Mouse (Mus musculus) heart, embryonic 13.5 days (tissue): ENCODE measurements around the gene Masp1. TPM values are rescaled to one million over a fixed set of nuclear protein-coding genes. Genes with fewer than 3 reads are reported as not detected.

Experiments
- ATAC-seq: fragments of 200-750 bp; cut with Nextera tagmentation; 2 replicates; pipeline ENCODE4 v1.8.0; 2017; ENCODE audit warnings: moderate TSS enrichment; ENCODE audit not compliant: insufficient number of reproducible peaks, low FRiP score, low TSS enrichment; ENCODE audit errors: extremely low read depth
- H3K27ac ChIP-seq: fragments of 300-500 bp; sonication (generic); replicated peaks from 2 replicates; pipeline ENCODE4 v1.5.1; 2015; ENCODE audit warnings: moderate library complexity, mild to moderate bottlenecking, inconsistent platforms
- H3K27me3 ChIP-seq: fragments of 300-500 bp; sonication (generic); replicated peaks from 2 replicates; pipeline ENCODE4 v1.6.1; 2015; ENCODE audit warnings: mild to moderate bottlenecking, inconsistent platforms
- H3K36me3 ChIP-seq: fragments of 300-500 bp; sonication (generic); 2 replicates; pipeline ENCODE4 v1.6.1; 2015; ENCODE audit warnings: mild to moderate bottlenecking, inconsistent platforms
- H3K4me1 ChIP-seq: fragments of 300-500 bp; sonication (generic); 2 replicates; pipeline ENCODE4 v1.6.1; 2015; ENCODE audit warnings: inconsistent platforms
- H3K4me2 ChIP-seq: fragments of 300-500 bp; sonication (generic); 2 replicates; pipeline ENCODE4 v1.6.1; 2015; ENCODE audit warnings: inconsistent platforms, mild to moderate bottlenecking, moderate library complexity
- H3K4me3 ChIP-seq: fragments of 300-500 bp; sonication (generic); 2 replicates; pipeline ENCODE4 v1.5.1; 2015; ENCODE audit warnings: moderate library complexity, mild to moderate bottlenecking, inconsistent platforms
- H3K9ac ChIP-seq: fragments of 300-500 bp; sonication (generic); 2 replicates; pipeline ENCODE4 v1.6.1; 2015; ENCODE audit warnings: inconsistent platforms, mild to moderate bottlenecking, moderate library complexity
- H3K9me3 ChIP-seq: fragments of 300-500 bp; sonication (generic); 2 replicates; pipeline ENCODE4 v1.6.1; 2016; ENCODE audit warnings: inconsistent platforms
- WGBS: fragments of 180-500 bp; shearing (Covaris S2); methylation state at CpG from one replicate; pipeline ENCODE4 v1.1.7; 2015; ENCODE audit warnings: mixed read lengths; 5-methylcytosine and 5-hydroxymethylcytosine counted together
- polyA plus RNA-seq: library from polyadenylated mRNA; unstranded; fragments of >200 nt; fragmentation: Nextera tagmentation; extraction: Ambion mirVana; gene quantifications from 2 replicates; pipeline ENCODE4 v1.2.1, GENCODE M21; 2015

Masp1 gene
- polyA plus RNA-seq, result 10.4 and 13.3 TPM in 2 replicates

DNA sequence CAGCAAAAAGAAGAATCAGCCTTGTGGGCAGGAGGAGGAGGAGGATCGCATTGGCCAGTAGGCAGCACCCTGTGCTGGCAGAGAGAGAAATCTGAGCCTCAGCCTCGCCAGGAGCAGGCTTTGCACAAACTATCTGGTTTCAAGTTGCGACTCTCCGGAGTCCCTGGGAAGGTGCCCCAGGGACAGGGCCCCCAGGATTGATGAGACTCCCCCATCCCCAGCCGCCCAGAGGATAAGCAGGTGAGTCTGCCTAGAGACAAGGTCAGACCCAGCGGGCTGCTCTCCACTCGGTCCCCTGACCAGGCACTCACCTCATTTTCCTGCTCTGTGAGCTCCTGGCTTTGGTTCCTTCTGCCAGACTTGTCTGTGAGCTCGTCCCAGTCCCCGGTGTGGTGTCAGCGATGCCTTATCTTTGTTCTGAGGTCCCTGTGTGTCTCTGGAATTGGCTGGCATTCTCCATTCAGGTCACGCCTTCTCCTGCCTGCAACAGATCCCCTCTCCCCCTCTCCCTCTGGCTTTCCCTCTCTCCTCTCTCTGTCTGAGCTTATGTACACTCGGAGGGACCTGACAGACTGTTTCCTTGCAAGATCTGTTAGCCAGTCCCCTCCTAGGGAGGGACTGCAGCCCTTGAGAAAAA is at the start of gene Masp1, which contains the start of gene Rtp4:
TSS of gene Masp1 (minus strand) at position 581 of the 637 bp plus-strand sequence.
TSS of gene Rtp4 (plus strand) at position 57 of the 637 bp plus-strand sequence.
- H3K4me1 ChIP-seq, result peaks cover 78% of the 10 kb centered on the region
- H3K36me3 ChIP-seq, result no peaks in the 10 kb centered on the region
- H3K9ac ChIP-seq, result peak within 1 kb of the TSS; percentile 78
- H3K9me3 ChIP-seq, result peaks cover 2% of the 10 kb centered on the region; the same call in 1 of the 2 replicates
- WGBS, result 2% methylated on average over 12 of the region's 12 CpGs
- H3K27me3 ChIP-seq, result peaks cover 4% of the 10 kb centered on the region; the same call in 1 of the 2 replicates
- peak within 1 kb of the TSS; percentile 82 for H3K27ac ChIP-seq
- no peak for ATAC-seq
- H3K4me2 ChIP-seq, result peak within 1 kb of the TSS; percentile 77
- H3K4me3 ChIP-seq, result peak within 1 kb of the TSS; percentile 56

GRCm38 (mm10) chr16:23568369-23568958 is 47.8 kb upstream of the Masp1 start:
- ATAC-seq, result no peak
- Histone ChIP-seq H3K4me3 (no peak overlapping the region), H3K27me3 (no peaks in the 10 kb centered on the region), H3K4me2 (no peak overlapping the region), H3K9ac (no peak overlapping the region), H3K9me3 (no peaks in the 10 kb centered on the region), H3K27ac (no peak overlapping the region), H3K36me3 (no peaks in the 10 kb centered on the region), H3K4me1 (no peaks in the 10 kb centered on the region)
- WGBS, result 67% methylated on average over 4 of the region's 4 CpGs

GRCm38 (mm10) chr16:23557669-23558068 is 37.1 kb upstream of the Masp1 start:
- Histone ChIP-seq H3K4me3 (no peak overlapping the region), H3K9me3 (no peaks in the 10 kb centered on the region), H3K27me3 (no peaks in the 10 kb centered on the region), H3K4me1 (no peaks in the 10 kb centered on the region), H3K27ac (no peak overlapping the region), H3K36me3 (no peaks in the 10 kb centered on the region), H3K4me2 (no peak overlapping the region), H3K9ac (no peak overlapping the region)
- no peak for ATAC-seq
- WGBS, result 80% methylated on average over 2 of the region's 2 CpGs

- Histone ChIP-seq H3K36me3 (no peaks in the 10 kb centered on the region), H3K4me1 (no peaks in the 10 kb centered on the region), H3K9ac (no peak overlapping the region), H3K27me3 (no peaks in the 10 kb centered on the region), H3K4me2 (no peak overlapping the region), H3K9me3 (no peaks in the 10 kb centered on the region), H3K27ac (no peak overlapping the region), H3K4me3 (no peak overlapping the region)
- 81% methylated on average over 5 of the region's 5 CpGs for WGBS
- ATAC-seq, result no peak
Observed at GRCm38 (mm10) chr16:23557195-23557594, 36.6 kb upstream of the Masp1 start.

- ATAC-seq, result no peak
- Histone ChIP-seq H3K4me2 (no peak overlapping the region), H3K27ac (no peak overlapping the region), H3K36me3 (no peaks in the 10 kb centered on the region), H3K4me3 (no peak overlapping the region), H3K4me1 (no peaks in the 10 kb centered on the region), H3K9ac (no peak overlapping the region), H3K27me3 (peaks cover 7% of the 10 kb centered on the region; the same call in 1 of the 2 replicates), H3K9me3 (no peaks in the 10 kb centered on the region)
- 82% methylated on average over 5 of the region's 5 CpGs for WGBS
Observed at GRCm38 (mm10) chr16:23554673-23555072, 34.1 kb upstream of the Masp1 start.

DNA sequence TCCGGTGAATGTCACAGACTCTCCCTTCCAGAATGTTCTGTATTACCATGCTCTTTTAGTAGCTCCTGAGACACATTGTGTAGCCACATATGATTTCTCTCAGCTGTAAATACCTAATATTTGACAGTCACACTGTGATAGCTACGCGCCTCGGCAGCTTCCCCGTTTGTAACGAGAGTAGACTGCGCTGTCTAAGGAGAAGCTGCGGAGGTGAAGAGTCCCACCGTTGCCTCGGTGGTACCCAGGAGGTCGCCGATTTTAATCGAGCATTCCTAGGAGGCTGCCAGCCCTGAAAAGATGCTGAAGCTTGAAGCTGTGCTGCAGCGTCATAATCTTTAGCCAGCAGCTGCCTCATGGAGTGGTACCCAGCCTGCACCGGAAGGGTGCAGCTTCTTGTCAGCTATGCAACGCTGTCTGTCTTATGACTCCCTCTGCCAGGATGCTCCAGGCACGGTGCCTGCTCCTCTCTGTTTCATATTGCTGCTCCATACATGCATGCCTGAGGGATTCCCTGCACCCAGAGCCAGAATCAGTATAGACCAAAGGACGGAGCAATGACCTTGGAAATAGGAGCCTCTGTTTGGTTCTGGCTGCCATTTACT is 30.5 kb upstream of the Masp1 start:
- Histone ChIP-seq H3K4me1 (no peaks in the 10 kb centered on the region), H3K27me3 (peaks cover 7% of the 10 kb centered on the region; the same call in 1 of the 2 replicates), H3K9ac (no peak overlapping the region), H3K4me2 (no peak overlapping the region), H3K4me3 (no peak overlapping the region), H3K9me3 (no peaks in the 10 kb centered on the region), H3K36me3 (no peaks in the 10 kb centered on the region), H3K27ac (no peak overlapping the region)
- 82% methylated on average over 18 of the region's 18 CpGs for WGBS
- no peak for ATAC-seq

- Histone ChIP-seq H3K36me3 (no peaks in the 10 kb centered on the region), H3K9ac (no peak overlapping the region), H3K27ac (no peak overlapping the region), H3K27me3 (peaks cover 10% of the 10 kb centered on the region; the same call in 1 of the 2 replicates), H3K4me3 (no peak overlapping the region), H3K4me2 (no peak overlapping the region), H3K9me3 (no peaks in the 10 kb centered on the region), H3K4me1 (no peaks in the 10 kb centered on the region)
- ATAC-seq, result no peak
- 43% methylated on average over 8 of the region's 8 CpGs for WGBS
Observed at GRCm38 (mm10) chr16:23550346-23550980, 29.8 kb upstream of the Masp1 start.

DNA sequence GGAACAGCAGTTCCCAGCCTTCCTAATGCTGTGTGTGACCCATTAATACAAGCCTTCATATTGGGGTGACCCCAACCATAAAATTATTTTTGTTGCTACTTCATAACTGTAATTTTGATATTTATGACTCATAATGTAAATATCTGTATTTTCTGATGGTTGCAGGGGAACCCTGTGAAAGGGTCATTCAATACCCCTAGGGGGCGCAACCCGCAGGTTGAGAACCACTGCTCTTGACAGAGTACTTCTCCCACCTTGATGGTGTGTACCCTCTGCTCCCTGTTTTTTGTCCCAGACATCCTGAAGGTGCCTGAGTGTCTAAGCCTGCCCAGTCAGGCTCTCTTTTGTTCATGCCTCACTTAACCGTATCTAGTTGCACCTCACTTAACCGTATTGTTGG is 27.2 kb upstream of the Masp1 start:
- no peaks in the 10 kb centered on the region for H3K9me3 ChIP-seq
- H3K9ac ChIP-seq, result no peak overlapping the region
- H3K27ac ChIP-seq, result no peak overlapping the region
- H3K27me3 ChIP-seq, result peaks cover 26% of the 10 kb centered on the region; the same call in 1 of the 2 replicates
- ATAC-seq, result no peak
- H3K4me3 ChIP-seq, result no peak overlapping the region
- 81% methylated on average over 4 of the region's 4 CpGs for WGBS
- H3K4me2 ChIP-seq, result no peak overlapping the region
- no peaks in the 10 kb centered on the region for H3K4me1 ChIP-seq
- H3K36me3 ChIP-seq, result no peaks in the 10 kb centered on the region

DNA sequence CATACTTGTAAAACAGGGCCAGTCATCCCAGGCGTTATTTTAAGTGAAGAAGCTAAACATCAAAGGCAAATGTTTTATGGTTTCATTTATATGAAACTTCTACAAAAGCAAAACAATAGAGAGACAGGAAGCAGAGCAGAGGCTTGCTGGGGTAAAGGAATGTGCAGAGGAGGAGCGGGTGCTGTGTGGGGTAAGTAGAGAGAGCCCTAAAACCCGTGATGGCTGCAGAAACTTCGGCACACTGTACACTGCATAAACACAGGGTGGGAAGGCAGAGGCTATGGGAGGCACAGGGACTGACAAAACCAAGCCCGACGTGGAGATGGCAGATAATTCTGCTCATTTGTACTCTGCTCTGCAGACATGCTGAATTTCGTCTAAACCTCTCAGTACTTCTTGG is 23.7 kb upstream of the Masp1 start:
- Histone ChIP-seq H3K4me1 (no peaks in the 10 kb centered on the region), H3K9ac (no peak overlapping the region), H3K27ac (no peak overlapping the region), H3K27me3 (peaks cover 24% of the 10 kb centered on the region; the same call in 1 of the 2 replicates), H3K9me3 (no peaks in the 10 kb centered on the region), H3K4me3 (no peak overlapping the region), H3K36me3 (no peaks in the 10 kb centered on the region), H3K4me2 (no peak overlapping the region)
- ATAC-seq, result no peak
- WGBS, result 56% methylated on average over 7 of the region's 7 CpGs

- Histone ChIP-seq H3K27me3 (peaks cover 24% of the 10 kb centered on the region; the same call in 1 of the 2 replicates), H3K9ac (no peak overlapping the region), H3K27ac (no peak overlapping the region), H3K4me1 (no peaks in the 10 kb centered on the region), H3K9me3 (no peaks in the 10 kb centered on the region), H3K36me3 (no peaks in the 10 kb centered on the region), H3K4me3 (no peak overlapping the region), H3K4me2 (no peak overlapping the region)
- 66% methylated on average over 4 of the region's 4 CpGs for WGBS
- no peak for ATAC-seq
Observed at GRCm38 (mm10) chr16:23542866-23543265, 22.3 kb upstream of the Masp1 start.

DNA sequence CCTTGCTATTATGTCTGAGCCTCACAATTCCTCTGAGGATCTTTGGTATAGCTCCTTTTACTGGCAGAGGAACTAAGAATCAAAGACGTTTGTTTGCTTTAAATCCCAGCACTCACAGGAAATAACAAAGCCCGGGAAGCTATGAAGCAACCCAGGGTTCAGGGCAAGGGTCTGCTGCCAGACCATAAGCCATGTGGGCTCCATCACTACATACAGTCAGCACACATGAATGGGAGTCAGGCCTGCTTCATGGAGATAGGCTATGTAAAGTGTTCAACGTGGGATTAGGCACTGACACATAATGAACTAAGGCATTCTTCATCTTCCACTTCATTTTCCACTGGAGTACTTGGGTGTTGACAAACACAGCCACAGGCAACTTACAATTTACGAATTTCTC is 20.4 kb upstream of the Masp1 start:
- H3K4me1 ChIP-seq, result no peaks in the 10 kb centered on the region
- no peak overlapping the region for H3K9ac ChIP-seq
- H3K4me3 ChIP-seq, result no peak overlapping the region
- H3K36me3 ChIP-seq, result no peaks in the 10 kb centered on the region
- ATAC-seq, result no peak
- 51% methylated on average over 4 of the region's 4 CpGs for WGBS
- no peaks in the 10 kb centered on the region for H3K9me3 ChIP-seq
- peaks cover 24% of the 10 kb centered on the region; the same call in 1 of the 2 replicates for H3K27me3 ChIP-seq
- H3K4me2 ChIP-seq, result no peak overlapping the region
- no peak overlapping the region for H3K27ac ChIP-seq
